Comparison of ENCODE assay signal across 8 mouse cellular contexts in the genomic region with DNA sequence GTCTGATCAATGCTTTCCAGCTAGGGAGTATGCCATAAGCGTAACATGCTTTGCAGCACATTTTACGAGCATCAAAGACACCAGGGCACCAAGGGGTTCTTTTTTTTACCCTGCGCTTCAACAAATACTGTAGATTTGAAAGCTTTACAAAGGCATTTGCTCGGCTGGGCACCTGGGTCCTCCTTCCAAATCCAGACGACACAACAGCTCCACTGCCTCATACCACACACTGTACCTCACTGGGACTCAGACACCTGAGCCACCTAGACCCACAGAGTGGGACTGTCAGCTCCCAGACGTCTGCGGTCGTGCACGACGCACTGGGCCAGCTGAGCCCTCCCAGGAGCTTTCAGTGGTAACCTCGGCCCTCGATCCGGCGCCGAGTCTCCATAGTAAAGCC. TPM values are rescaled to one million over a fixed set of nuclear protein-coding genes. Genes with fewer than 3 reads are reported as not detected.
DNase-seq lines count a peak whose midpoint lies in the region; ATAC-seq lines count a peak whose summit lies in the region.

No protein-coding gene starts in this region.

- H3K4me2 ChIP-seq in heart, embryonic 12.5 days, result peak overlapping the region; percentile 83
- peak overlapping the region; percentile 92 for H3K4me2 ChIP-seq in kidney, embryonic 16.5 days (replicated peaks; ENCODE audit: low read depth, low read length)
- H3K4me2 ChIP-seq in liver, embryonic 16.5 days (ENCODE audit: low read depth, low read length), result peak overlapping the region; percentile 91
- H3K4me2 ChIP-seq in neural tube, embryonic 13.5 days, result peak overlapping the region; percentile 70

- peak overlapping the region; percentile 98 for H3K9ac ChIP-seq in heart, embryonic 12.5 days
- peak overlapping the region; percentile 85 for H3K9ac ChIP-seq in kidney, embryonic 16.5 days (replicated peaks; ENCODE audit: low read length)
- H3K9ac ChIP-seq in liver, embryonic 16.5 days (ENCODE audit: low read depth, low read length), result peak overlapping the region; percentile 75
- H3K9ac ChIP-seq in neural tube, embryonic 13.5 days, result peak overlapping the region; percentile 90

- peaks cover 11% of the 10 kb centered on the region for H3K4me1 ChIP-seq in heart, embryonic 12.5 days (replicated peaks)
- peaks cover 15% of the 10 kb centered on the region for H3K4me1 ChIP-seq in kidney, embryonic 16.5 days (ENCODE audit: insufficient read depth, low read length)
- H3K4me1 ChIP-seq in liver, embryonic 16.5 days (ENCODE audit: control insufficient read depth, low read depth, low read length), result peaks cover 19% of the 10 kb centered on the region
- H3K4me1 ChIP-seq in neural tube, embryonic 13.5 days (replicated peaks), result peaks cover 21% of the 10 kb centered on the region

- peak overlapping the region; percentile 96 for H3K4me3 ChIP-seq in heart, embryonic 12.5 days
- H3K4me3 ChIP-seq in kidney, embryonic 16.5 days (ENCODE audit: low read length), result peak overlapping the region; percentile 90
- H3K4me3 ChIP-seq in liver, embryonic 16.5 days (ENCODE audit: low read depth, low read length), result peak overlapping the region; percentile 77
- peak overlapping the region; percentile 83 for H3K4me3 ChIP-seq in neural tube, embryonic 13.5 days

- ATAC-seq in heart, embryonic 12.5 days (ENCODE audit: insufficient number of reproducible peaks, low FRiP score), result no peak
- no peak for ATAC-seq in kidney, embryonic 16.5 days (ENCODE audit: low FRiP score, low TSS enrichment)
- no peak for ATAC-seq in liver, embryonic 16.5 days (ENCODE audit: low read depth)
- ATAC-seq in neural tube, embryonic 13.5 days (ENCODE audit: low read depth), result no peak

- no peaks in the 10 kb centered on the region for H3K9me3 ChIP-seq in heart, embryonic 12.5 days (replicated peaks)
- no peaks in the 10 kb centered on the region for H3K9me3 ChIP-seq in kidney, embryonic 16.5 days (ENCODE audit: low read length)
- H3K9me3 ChIP-seq in liver, embryonic 16.5 days (replicated peaks; ENCODE audit: control insufficient read depth, low read length), result no peaks in the 10 kb centered on the region
- H3K9me3 ChIP-seq in neural tube, embryonic 13.5 days, result no peaks in the 10 kb centered on the region

- 1% methylated on average over 15 of the region's 15 CpGs for WGBS in heart, embryonic 12.5 days
- under 1% methylated on average over 15 of the region's 15 CpGs for WGBS in kidney, embryonic 16.5 days
- WGBS in liver, embryonic 16.5 days (ENCODE audit: insufficient replicate concordance), result 3% methylated on average over 15 of the region's 15 CpGs
- WGBS in neural tube, embryonic 13.5 days, result 1% methylated on average over 15 of the region's 15 CpGs

- DNase-seq in spleen, postnatal 10 days (ENCODE audit: low spot score in 2 of 2), result peak; percentile 13 to 27
- DNase-seq in spleen, postnatal 14 days (ENCODE audit: low spot score in 2 of 2), result no peak
- peak; percentile 42 for DNase-seq in embryo, embryonic 10 days (ENCODE audit: low spot score)
- peak; percentile 40 for DNase-seq in yolk sac, embryonic 10.5 days (ENCODE audit: low spot score)

- no peaks in the 10 kb centered on the region for H3K36me3 ChIP-seq in heart, embryonic 12.5 days
- no peaks in the 10 kb centered on the region for H3K36me3 ChIP-seq in kidney, embryonic 16.5 days (ENCODE audit: insufficient read depth, low read length)
- H3K36me3 ChIP-seq in liver, embryonic 16.5 days (ENCODE audit: control insufficient read depth, insufficient read depth), result no peaks in the 10 kb centered on the region
- H3K36me3 ChIP-seq in neural tube, embryonic 13.5 days, result no peaks in the 10 kb centered on the region

- peak overlapping the region; percentile 96 for H3K27ac ChIP-seq in heart, embryonic 12.5 days (ENCODE audit: poor library complexity, severe bottlenecking)
- H3K27ac ChIP-seq in kidney, embryonic 16.5 days (ENCODE audit: low read length), result no peak overlapping the region
- H3K27ac ChIP-seq in liver, embryonic 16.5 days (ENCODE audit: low read length), result no peak overlapping the region
- peak overlapping the region; percentile 97 for H3K27ac ChIP-seq in neural tube, embryonic 13.5 days (replicated peaks)

- no peaks in the 10 kb centered on the region for H3K27me3 ChIP-seq in heart, embryonic 12.5 days (replicated peaks)
- H3K27me3 ChIP-seq in kidney, embryonic 16.5 days (ENCODE audit: insufficient read depth, low read length), result no peaks in the 10 kb centered on the region
- peaks cover 21% of the 10 kb centered on the region for H3K27me3 ChIP-seq in liver, embryonic 16.5 days (ENCODE audit: control insufficient read depth, insufficient read depth, low read depth, low read length)
- no peaks in the 10 kb centered on the region for H3K27me3 ChIP-seq in neural tube, embryonic 13.5 days

RNA-seq across cellular contexts. Expression of gene Magi3, which starts 1.2 kb away (rescaled TPM):
- polyA plus RNA-seq in heart, embryonic 12.5 days (2016; fragmentation: Nextera tagmentation; extraction: Ambion mirVana), result 9.1 and 10.3 TPM in 2 replicates
- 4.3 and 5.0 TPM in 2 replicates for polyA plus RNA-seq in kidney, embryonic 16.5 days (2015; fragmentation: Nextera tagmentation; extraction: Ambion mirVana)
- polyA plus RNA-seq in liver, embryonic 16.5 days (2015; fragmentation: Nextera tagmentation; extraction: Ambion mirVana), result 1.2 and 1.5 TPM in 2 replicates
- polyA plus RNA-seq in neural tube, embryonic 13.5 days (2015; fragmentation: Nextera tagmentation; extraction: Ambion mirVana), result 6.8 and 8.6 TPM in 2 replicates

Comparison
In these comparisons a context has a peak if more than half of its experiments do, and no peak if none do; other contexts are left out.
1. DNase-seq: peak in spleen, postnatal 10 days (2 of 2), embryo, embryonic 10 days (single experiment) and yolk sac, embryonic 10.5 days (single experiment); none in spleen, postnatal 14 days (0 of 2).
2. H3K27ac ChIP-seq: peak in heart, embryonic 12.5 days (single experiment) and neural tube, embryonic 13.5 days (single experiment); none in kidney, embryonic 16.5 days (single experiment) and liver, embryonic 16.5 days (single experiment).
3. Peak in every context shown above with its lines, with median percentiles within 50 percentile points of each other: H3K4me2 ChIP-seq, H3K4me3 ChIP-seq and H3K9ac ChIP-seq.